Mouse (Mus musculus) hindbrain, embryonic 12.5 days (tissue): ENCODE measurements around the gene C130073F10Rik. TPM values are rescaled to one million over a fixed set of nuclear protein-coding genes. Genes with fewer than 3 reads are reported as not detected.

Experiments
- polyA plus RNA-seq: library from polyadenylated mRNA; unstranded; fragments of >200 nt; fragmentation: Nextera tagmentation; extraction: Ambion mirVana; gene quantifications from 2 replicates; pipeline ENCODE4 v1.2.1, GENCODE M21; 2016

Gene C130073F10Rik
- polyA plus RNA-seq, 1 experiment from 2014 or later, result not detected

Other genes with a start within 250 kb of the C130073F10Rik start
- 80.5 and 81.8 TPM in 2 replicates for gene Leprot, start 246.1 kb downstream of the C130073F10Rik start, polyA plus RNA-seq
- 7.8 and 9.7 TPM in 2 replicates for gene Lepr, start 176.4 kb downstream of the C130073F10Rik start, polyA plus RNA-seq
- gene B020004J07Rik, start 49.8 kb downstream of the C130073F10Rik start, polyA plus RNA-seq, result not detected in 2 replicates
- gene Gm12800, start 15.3 kb upstream of the C130073F10Rik start, polyA plus RNA-seq, result not detected in 2 replicates
- not detected in 2 replicates for gene Gm12794, start 46.6 kb upstream of the C130073F10Rik start, polyA plus RNA-seq
- gene Gm12790, start 87.3 kb upstream of the C130073F10Rik start, polyA plus RNA-seq, result not detected in 2 replicates
- not detected in 2 replicates for gene Gm12789, start 92.8 kb upstream of the C130073F10Rik start, polyA plus RNA-seq
- gene Pde4b, start 193.8 kb upstream of the C130073F10Rik start, polyA plus RNA-seq, result 12.5 and 13.6 TPM in 2 replicates